Mouse (Mus musculus): ENCODE results near the gene Fbxw11. TPM values are rescaled to one million over a fixed set of nuclear protein-coding genes. Genes with fewer than 3 reads are reported as not detected.

Gene Fbxw11
- total RNA-seq, 2 experiments from 2014 or later: 8.4 to 14.9 TPM

DNA sequence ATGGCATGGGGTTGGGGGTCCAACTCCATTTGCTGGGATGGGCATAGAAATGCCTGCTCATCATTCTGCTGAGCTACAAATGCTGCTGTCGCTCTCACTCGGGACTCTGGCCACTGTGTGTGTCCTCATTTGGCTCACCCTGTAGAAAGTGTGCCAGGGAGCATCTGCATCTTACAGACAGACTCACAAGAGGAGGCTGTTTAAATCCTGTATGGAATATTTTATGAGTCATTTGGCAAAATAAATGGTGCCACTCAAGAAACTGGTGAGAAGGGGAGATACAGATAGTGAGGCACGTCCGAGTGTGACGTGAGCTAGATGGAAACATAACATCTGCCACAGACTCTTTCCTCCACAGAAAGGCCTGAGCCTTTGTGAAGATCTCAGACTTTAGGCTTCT, 95.2 kb downstream of the Fbxw11 start:
- no peak for ATAC-seq (replicated peaks; ENCODE audit: low FRiP score, poor library complexity, severe bottlenecking)

DNA sequence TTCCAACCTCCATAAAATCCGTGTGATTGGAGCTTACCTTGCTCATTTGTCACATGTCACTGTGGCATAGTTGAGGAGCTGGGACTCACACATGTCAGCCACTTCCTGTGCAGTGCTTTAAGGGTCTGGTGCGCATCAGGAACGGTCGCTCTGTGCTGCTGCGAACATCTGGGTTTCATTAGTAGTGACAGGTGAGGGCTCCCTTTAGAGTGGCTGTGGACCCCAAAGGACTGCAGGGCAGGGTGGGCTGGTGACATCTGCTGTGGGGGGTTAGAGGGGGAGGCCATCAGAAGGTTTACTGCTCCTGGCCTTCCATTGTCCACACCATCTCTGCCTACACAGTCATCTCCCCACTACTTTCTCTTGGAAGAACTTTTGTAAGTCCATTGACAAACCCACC, 101.4 kb downstream of the Fbxw11 start:
- no peak for ATAC-seq (replicated peaks; ENCODE audit: low FRiP score, poor library complexity, severe bottlenecking)

DNA sequence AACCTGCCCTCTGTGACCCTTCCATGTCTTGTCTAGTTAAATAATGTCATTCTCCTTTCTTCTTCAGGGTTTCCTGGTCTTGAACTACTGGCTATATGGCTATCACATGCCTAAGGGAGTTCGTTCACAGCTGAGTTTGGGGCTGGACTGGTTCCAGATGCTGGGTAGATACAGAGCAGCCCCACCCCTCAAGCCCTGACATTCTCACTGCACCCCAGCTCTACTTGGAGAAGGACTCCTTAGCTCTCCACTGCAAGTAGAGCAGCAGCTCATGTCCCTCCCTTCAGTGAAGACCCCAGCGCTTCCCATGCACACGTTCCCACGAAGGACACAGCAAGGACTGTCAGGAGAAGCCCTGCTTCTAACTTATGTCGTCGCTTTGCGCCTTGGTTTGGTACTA, 101.9 kb downstream of the Fbxw11 start:
- ATAC-seq (replicated peaks; ENCODE audit: low FRiP score, poor library complexity, severe bottlenecking): no peak

DNA sequence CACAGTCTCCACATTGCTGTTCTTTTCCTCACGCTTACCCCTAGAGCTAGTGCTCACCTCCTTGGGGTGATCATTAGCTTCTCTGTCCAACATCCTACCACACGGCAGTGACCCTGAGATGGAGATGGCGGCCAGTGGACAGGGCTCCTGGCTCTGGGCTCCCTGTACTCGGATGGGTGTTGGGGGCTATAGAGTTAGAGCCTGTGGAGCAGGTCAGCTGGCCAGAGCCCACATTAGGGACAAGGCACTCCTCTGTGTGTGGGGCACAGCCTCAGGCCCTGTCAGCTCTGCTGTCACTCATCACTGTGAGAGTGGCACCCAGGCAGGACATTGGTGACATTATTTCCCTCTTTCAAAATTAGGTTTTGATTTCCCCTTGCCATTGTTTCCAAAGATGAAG, 102.9 kb downstream of the Fbxw11 start:
- no peak for ATAC-seq (replicated peaks; ENCODE audit: low FRiP score, poor library complexity, severe bottlenecking)

DNA sequence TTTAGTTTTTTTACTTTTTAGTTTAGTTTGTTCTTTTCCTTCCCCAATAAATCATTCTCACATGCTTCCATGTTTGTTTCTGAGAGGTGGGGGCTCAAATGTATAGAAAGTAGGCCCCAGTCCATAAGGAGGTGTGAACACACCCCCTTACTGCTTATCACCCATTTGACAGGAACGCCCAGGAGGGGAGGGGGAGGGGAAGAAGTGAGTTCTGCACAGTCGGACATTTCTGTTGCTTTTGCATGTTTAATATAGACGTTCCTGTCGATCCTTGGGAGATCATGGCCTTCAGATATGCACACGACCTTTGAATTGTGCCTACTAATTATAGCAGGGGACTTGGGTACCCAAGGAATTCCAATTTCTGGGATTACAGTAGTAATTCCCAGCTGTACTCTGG, 103.5 kb downstream of the Fbxw11 start:
- ATAC-seq (replicated peaks; ENCODE audit: low FRiP score, poor library complexity, severe bottlenecking): no peak

DNA sequence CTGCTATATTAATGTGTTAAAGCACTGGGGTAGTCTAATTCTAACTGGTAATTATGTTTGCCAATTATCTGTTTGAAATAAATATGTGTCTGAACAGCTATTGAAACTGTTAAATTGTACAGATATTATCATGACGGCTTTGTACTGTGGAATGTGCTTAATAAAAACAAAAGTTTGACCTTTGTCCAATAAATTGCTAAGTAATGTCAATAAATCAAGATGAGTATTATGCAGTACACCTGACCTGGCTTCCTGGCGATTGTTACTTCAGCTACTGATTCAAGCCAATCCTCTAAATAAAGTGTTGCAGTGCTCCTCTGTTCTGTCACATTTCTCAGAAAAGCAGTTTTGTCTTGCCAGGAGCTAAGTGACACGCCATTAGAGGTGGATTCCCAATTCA, 104.0 kb downstream of the Fbxw11 start:
- ATAC-seq (replicated peaks; ENCODE audit: low FRiP score, poor library complexity, severe bottlenecking): no peak

DNA sequence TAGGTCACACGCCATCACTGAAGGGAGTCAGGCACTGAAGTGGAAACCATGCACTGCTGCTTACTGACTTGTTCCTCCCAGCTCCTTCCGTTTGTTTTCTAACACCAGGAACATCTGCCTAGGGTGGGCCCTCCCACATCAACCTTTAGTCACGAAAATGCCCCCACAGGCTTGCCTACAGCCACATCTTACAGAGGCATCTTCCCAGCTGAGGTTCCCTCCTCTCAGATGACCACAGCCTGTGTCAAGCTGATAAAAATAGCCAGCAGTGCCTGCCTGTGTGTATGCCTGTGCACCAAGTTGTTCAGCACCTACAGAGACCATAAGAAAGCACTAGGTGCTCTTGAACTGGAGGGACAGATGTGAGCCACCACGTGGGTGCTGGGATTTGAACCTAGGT, 106.3 kb downstream of the Fbxw11 start:
- ATAC-seq (replicated peaks; ENCODE audit: low FRiP score, poor library complexity, severe bottlenecking): no peak

DNA sequence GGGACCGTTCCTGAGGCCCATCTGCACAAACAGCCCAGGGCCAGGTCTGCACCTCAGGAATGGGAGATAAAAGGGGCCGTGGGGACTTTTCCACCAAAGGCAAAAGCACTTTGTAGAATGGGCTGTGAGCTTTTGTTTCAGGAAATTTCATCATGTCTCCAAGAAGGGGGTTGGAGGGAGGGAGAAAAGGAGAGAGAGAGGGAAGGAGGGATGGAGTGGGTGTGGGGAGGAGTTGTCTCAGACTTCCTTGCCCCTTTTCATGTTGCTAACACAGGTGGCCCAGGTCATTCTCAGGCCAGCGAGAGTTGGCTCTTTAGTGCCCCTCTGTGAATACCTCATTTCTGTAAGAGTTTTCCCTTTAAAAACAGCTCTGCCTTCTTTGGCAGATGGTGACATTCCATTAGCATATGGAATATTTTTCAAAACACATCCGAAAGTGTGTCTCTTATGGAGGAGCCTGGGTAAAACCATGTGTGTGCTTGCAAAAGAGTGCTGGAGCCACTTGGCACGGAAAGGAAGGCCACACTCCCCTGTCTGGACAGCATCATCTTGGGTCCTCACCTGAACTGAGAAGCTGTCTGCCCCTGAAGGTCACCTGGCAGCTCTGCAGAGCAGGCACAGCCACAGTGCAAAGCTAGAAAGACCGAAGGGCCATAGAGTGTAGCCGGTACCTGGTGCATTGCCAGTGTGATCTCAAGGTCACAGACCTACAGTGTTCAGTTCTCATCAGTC, 109.5 kb downstream of the Fbxw11 start:
- no peak for ATAC-seq (replicated peaks; ENCODE audit: low FRiP score, poor library complexity, severe bottlenecking)

DNA sequence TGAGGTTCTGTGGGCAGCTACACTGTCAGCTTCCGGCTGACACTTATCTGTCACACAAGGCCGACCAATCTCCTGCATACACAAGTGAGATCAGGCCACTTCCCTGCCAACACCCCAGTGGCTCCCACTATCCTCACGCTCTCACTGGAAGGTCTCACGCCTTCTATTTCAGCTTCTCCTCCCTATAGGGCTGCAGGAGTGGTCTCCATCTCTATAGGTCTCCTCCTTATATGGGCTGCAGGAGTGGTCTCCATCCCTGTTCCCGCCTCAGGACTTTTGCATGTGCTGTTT, 110.0 kb downstream of the Fbxw11 start:
- ATAC-seq (replicated peaks; ENCODE audit: low FRiP score, poor library complexity, severe bottlenecking): no peak

DNA sequence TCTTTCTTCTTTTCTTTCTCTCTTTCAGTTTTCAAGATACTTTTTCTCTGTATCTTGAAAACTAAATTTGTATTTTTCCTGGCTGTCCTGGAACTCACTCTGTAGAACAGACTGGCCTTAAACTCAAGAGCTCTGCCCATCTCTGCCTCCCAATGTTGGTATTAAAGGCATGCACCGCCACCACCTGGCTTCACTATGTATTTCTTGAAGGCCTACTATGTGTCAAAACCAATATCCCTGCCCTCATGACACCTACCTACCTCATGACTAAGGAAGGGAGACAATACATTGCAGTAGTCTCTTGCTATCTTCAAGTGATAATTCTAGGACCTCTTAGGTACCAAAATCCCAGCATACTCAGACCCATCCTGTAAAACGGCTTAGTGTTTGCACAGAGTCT, 110.8 kb downstream of the Fbxw11 start:
- no peak for ATAC-seq (replicated peaks; ENCODE audit: low FRiP score, poor library complexity, severe bottlenecking)

DNA sequence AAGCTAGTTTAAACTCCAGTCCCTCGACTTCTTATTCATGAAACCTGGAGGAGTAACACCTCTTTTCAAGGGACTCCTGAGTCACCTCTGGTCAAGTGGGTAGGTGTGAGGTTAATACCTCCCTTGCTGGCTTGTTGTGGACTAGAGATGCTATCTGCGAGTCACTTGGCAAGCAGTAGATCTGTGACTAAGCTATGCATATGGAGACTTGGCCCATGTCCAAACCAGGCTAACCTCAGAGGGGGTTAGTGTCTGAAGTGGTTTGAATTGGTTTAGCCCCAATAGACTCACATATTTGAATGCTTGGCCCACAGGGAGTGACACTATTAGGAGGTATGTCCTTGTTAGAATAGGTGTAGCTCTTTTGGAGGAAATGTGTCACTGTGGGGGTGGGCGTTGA, 120.2 kb downstream of the Fbxw11 start:
- no peak for ATAC-seq (replicated peaks; ENCODE audit: low FRiP score, poor library complexity, severe bottlenecking)

DNA sequence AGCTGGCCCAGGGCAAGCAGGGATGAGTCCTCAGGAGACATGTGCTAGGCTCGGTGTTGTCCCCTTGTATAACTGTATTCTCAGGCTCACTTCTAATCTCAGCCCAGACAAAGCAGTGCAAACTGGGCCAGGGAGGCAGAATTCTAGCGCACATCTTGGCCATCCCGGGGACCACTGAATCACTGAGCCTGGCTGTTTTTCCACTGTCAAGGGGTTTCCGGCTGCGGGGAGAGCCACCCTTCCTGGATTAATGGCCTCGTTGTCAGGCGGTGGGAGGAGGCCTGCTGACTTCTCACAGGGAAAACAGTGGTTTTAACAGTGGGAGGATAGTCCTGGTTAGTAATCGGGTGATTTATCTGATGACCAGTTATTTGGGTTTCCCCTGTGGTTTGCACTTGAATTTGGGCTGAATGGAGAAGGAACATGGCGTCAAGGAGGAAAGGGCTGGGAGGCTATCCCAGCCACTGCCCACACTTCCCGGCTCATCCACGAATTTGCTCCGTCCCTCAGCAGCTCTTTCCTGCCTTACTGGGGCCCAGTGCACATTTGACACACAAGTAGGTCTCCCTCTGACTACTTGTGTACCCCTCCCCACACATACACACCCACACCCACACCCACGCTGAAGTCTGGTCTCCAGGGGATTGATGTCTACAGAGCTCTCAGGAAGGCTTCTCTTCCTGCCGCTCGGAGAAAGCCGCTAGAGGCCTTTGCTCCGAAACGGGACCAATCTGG, 125.1 kb downstream of the Fbxw11 start:
- ATAC-seq (replicated peaks; ENCODE audit: low FRiP score, poor library complexity, severe bottlenecking): no peak

DNA sequence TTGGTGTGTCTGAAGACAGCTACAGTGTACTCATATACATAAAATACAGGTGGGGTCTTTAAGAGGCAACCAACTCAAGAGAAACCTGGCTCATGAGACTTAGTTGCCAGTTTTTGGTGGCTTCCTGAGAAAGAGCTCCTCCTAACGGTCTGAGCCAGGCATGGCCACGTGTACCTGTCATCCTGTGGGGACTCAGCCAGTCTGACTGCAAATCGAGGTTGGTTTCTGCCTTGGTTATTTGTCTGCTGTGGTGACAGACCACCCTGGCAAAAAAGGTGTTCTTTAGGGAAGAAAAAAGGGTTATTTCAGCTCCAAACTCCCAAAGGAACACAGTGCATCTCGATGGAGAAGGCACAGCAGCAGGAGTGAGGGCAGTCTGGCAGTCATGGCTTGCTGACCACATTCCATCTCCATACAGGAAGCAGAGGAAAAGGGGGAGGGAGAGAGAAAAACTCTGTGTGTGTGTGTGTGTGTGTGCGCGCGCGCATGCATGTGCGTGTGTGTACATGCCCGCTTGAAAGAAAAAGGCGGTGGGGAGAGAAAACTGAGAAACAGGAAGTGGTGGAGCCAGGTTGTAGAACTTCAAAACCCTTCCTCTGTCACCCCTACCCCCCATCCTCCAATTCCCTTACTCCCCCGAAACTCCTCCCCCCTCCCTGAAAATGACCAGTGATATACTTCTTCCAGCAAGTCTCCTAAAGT, 126.3 kb downstream of the Fbxw11 start:
- no peak for ATAC-seq (replicated peaks; ENCODE audit: low FRiP score, poor library complexity, severe bottlenecking)

DNA sequence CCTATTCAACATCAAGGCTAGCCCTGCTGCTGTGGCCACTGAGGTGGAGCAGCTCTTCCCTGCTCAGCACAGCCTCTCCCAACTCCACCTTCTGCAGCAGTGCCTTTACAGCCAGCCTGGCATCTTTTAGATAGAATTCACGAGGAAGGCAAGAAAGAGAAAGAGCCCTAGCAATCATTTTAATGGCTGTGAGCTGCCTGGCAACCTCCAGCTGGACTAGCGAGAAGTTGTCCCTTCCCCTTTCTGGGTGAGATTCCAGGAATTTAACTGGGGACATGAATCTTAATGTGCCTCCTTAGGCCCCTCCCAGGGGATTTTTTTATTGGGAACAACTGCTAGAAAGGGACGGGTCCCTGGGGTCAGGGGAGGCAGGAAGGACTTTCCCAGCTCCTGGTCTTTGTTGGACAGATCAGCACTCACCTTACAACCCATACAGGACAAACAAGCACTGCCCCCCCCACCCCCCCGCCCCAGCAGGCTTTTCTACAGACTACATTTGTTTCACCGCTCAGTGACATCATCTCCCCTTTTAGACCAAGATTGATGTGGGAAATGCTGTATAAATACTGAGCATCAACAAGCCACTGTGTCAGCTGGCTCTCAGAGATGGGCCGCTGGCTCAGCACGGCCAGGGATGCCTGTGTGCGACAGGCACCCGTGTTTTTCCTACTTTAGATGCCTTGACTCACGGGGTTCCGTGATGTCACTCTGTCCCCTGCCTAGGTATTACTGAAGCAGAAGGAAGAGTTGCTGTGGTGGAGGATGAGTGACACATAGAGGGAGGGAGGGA, 138.4 kb downstream of the Fbxw11 start:
- ATAC-seq (replicated peaks; ENCODE audit: low FRiP score, poor library complexity, severe bottlenecking): no peak

DNA sequence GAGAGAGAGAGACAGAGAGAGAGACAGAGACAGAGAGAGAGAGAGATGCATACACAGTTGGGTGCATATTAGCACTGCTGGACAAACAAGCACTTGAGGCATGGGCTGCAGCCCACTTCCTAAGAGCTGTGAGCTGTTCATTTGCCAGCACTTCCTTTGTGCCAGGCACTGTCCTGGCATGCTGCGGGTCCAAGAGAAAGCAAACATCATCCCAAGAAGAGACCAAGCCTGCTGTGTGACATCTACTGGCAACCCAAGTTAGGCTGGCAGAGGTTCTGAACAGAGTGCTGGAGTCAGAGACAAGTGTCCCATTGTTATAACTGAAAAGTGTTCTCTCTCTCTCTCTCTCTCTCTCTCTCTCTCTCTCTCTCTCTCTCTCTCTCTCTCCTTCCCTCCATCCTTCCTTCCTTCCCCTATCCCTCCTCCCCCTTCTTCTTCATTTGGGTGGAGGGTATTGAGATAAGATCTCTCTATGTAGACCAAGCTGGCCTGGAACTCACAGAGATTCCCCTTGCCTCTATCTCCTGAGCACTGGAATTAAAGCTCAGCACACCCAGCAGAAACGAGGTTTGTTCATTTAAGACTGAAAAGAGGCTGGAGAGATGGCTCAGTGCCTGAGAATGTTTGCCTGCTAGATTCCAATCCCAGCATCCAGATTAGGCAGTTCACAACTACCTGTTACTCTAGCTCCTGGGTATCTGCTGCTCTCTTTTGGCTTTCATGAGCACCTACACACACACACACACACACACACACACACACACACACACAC, 139.3 kb downstream of the Fbxw11 start:
- ATAC-seq (replicated peaks; ENCODE audit: low FRiP score, poor library complexity, severe bottlenecking): no peak

DNA sequence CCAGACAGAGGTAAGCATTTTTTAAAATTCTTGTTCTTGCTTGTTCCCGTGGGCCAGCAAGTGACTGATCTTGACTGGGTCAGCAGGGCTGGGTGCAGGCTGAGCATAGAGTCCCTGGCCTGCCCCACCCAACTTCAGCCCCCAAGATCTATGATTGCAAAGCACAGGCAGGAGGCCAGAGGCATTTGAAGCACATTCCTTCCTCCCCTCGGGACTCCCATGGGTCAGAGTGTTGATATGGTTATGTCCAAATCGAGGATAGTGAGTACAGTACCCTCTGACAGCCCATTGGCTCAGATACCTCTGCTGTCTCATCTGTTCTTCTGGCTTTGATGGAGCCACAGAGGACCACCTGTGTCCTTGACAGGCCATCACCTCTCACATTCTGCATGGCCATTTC, 140.2 kb downstream of the Fbxw11 start:
- ATAC-seq (replicated peaks; ENCODE audit: low FRiP score, poor library complexity, severe bottlenecking): no peak

DNA sequence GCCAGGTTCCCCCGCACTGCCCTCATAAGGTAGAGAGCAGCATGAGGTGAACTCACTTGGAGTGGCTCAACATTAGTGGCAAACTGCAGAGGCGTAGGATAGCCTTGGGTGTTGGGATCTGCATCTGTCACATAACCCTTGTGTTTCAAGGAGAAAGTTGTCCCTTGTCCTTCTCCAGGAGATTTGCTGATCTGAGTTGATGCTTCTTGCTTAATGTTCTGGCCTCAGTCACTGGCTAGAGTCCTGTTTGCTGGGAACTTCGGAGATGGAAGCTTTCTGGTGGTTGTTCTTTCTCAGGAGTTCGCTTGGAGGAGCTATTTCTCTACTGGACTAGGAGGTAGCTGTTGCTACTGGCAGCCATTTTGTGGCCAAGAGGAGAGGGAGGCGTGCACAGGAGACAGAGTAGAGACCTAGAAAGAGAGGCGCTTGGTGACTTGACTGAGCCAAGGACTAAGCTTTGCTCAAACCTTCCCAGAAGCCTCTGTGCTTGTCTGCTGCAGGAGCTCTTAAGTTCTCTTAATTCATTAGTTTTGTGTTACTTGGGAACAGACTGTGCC, 143.1 kb downstream of the Fbxw11 start:
- ATAC-seq (replicated peaks; ENCODE audit: low FRiP score, poor library complexity, severe bottlenecking): no peak

DNA sequence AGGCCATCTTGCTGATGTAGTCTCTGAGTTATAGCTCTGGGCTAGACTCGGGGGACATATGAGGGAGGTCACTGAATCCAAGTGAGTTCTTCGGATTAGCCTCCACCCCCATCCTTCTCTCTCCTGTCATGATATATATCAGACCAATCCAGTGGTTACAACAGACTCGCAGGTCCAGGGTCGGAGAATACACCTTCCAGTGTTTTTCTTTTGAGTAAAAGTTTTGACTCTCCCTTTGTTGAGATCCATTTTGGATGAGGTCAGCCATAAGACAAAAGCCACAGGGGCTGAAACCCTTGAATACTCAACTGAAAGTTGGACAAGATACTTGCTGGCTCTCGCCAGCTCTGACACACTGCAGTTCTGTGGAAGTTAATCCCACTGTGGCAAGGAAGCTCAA, 143.7 kb downstream of the Fbxw11 start:
- no peak for ATAC-seq (replicated peaks; ENCODE audit: low FRiP score, poor library complexity, severe bottlenecking)

DNA sequence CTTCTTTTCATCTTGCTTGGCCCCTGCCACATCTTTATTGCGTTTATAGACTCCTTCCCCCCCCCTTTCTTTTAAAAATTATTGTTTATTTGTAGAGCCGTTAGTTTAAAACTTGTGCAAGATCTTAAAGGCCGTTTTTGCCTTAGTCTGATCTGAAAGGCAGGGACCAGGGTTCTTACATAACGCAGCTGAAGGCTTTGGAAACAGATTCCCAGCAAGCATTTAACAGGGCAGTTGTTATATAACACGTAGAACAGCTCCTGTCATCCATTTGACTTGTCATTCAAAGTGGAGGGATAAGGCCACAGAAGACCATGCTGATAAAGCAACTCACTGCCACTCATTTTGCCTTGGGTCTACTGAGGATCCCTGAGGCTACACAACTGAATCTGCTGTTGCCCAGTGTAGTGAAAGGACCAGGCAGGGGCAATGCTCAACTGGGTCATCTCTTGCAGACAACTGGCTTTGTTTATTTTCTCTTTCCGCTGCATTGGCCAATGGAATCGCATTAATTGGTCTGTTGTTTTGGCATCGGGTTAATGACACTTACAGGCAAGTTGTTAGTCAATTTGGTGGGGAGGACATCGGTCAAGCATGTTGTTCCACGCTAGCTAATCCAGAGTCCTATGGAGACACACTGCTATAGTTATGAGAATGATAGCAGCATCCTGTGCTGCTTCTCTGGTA, 152.4 kb downstream of the Fbxw11 start:
- no peak for ATAC-seq (replicated peaks; ENCODE audit: low FRiP score, poor library complexity, severe bottlenecking)
